Mouse (Mus musculus) lung, adult 2 months (tissue): Measurements from ENCODE around the gene Bspry. TPM values are rescaled to one million over a fixed set of nuclear protein-coding genes. Genes with fewer than 3 reads are reported as not detected.
A peak's percentile ranks its signal among the peaks of the same experiment; 100 is the strongest.

ENCODE experiments used
- DNase-seq: peaks from one replicate; pipeline ENCODE4 v3.0.0; 2022
- H3K4me1 ChIP-seq: fragments of 200-500 bp; 2 replicates; pipeline ENCODE4 v1.6.1; 2011; ENCODE audit warnings: low read length; ENCODE audit not compliant: control insufficient read depth, insufficient read depth
- H3K4me3 ChIP-seq: fragments of 200-500 bp; replicated peaks from 2 replicates; pipeline ENCODE3; 2011; ENCODE audit warnings: low read depth, mild to moderate bottlenecking, control low read depth, low read length; ENCODE audit errors: extremely low read depth
- CTCF ChIP-seq: fragments of 200-500 bp; IDR thresholded peaks from 2 replicates; pipeline ENCODE4 v1.5.1; 2011; ENCODE audit warnings: mild to moderate bottlenecking, low read length, control low read depth; ENCODE audit not compliant: insufficient read depth
- POLR2A ChIP-seq: fragments of 200-500 bp; IDR thresholded peaks from 2 replicates; pipeline ENCODE4 v1.6.1; 2011; ENCODE audit warnings: low read depth, mild to moderate bottlenecking, control low read depth, low read length, borderline replicate concordance; ENCODE audit errors: extremely low read depth
- WGBS: fragments of 180-500 bp; shearing (Covaris S2); methylation state at CpG from one replicate; pipeline ENCODE4 v1.1.7; 2018; 5-methylcytosine and 5-hydroxymethylcytosine counted together
- polyA plus RNA-seq: library from polyadenylated mRNA; depleted of rRNA; stranded (reverse); fragments of >200 nt; gene quantifications from 2 replicates; pipeline ENCODE4 v1.2.3, GENCODE M21; 2012

The Bspry gene
- polyA plus RNA-seq, 1 experiment: 31.0 TPM

DNA sequence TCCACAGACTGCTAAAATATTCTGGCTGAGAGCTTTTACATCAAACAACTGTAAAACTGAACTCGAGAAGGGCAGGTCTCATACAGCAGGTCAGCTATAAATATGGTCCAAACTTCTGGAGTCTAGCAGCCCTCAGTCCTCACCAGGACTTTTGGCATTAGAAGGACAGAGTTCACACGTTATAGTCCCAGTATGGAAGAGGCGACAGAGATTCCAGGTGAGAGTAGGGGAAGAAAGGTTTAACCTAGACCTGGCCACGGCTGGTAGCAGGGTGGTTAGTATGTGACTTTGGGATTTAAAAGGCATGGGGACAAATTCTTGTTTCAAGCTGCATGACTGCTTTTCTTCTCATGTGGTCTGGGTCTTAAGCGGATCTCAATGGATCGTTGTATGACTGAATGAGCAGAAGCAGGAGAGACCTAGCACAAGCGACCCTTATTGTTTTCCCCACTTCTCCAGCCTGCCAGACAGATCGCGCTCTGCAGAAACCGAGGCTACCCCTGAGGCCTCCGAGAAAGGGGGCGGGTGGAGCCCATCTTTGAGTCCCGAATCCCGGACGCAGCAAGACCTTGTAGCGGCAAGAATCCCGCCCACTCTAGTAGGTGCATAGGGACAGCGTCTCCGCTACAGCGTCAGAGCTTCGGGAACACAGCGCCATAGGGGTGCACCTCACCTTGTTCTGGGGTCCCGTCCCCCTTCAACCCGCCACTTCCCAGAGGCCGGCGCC lies 39.4 kb downstream of the Bspry start:
- peak overlapping the region; percentile 69 for H3K4me3 ChIP-seq
- no peak for DNase-seq
- TF ChIP-seq CTCF: no peak
- no peak for TF ChIP-seq POLR2A
- WGBS: 2% methylated on average over 26 of the region's 26 CpGs
- peaks cover 7% of the 10 kb centered on the region; the same call in 1 of the 2 replicates for H3K4me1 ChIP-seq

DNA sequence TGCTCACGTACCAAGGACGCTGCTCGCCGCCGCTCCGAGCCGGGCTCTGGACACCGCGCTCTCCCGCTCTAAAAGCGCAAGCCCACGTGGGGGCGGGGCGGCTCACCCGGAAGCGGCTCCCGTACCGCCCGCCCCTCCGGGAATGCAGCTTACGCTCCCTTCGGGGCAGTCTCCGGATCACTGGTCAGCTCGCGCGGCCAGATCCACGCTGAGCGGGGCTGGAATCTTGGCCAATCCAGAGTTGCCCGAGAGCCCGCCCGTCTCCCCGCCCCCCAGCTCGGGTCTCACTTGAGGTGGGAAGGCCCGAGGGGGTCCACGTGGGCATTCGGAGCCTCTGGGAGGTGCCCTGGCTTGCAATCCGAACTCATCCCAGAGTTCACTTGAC lies 40.0 kb downstream of the Bspry start, which contains the start of gene Alad:
Alad (minus strand) TSS at position 70 of the 385 bp plus-strand sequence.
- Histone ChIP-seq H3K4me3 (peak within 1 kb of the TSS; percentile 69), H3K4me1 (peaks cover 9% of the 10 kb centered on the region; the same call in 1 of the 2 replicates)
- under 1% methylated on average over 37 of the region's 37 CpGs for WGBS
- DNase-seq: peak; percentile 86
- peak; percentile 52; the same call in 1 of the 2 replicates for TF ChIP-seq POLR2A
- TF ChIP-seq CTCF: no peak

DNA sequence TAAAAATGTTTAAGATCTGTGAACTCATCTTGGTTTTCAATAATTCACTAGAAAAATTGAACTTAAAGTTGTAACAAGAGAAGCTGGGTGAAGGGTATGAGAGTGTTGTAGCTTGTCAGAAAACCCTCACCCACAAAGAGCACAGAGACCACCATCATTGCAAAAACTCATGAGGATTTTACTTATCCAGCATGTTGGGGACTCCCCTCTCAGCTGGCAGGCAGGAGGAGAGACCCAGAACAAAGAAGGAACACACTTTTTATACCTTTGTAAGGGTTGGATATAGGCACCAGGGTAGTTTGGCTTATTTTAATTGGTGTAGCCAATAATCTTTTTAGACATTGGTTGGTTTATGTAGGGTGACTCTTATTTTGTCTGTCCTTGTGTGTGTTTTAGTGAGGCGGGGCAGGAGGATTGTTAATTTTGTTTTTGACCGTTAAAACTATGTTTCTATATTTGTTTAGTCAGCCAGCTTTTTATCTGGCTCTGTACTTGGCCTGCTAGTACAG lies 41.1 kb downstream of the Bspry start:
- no peak for DNase-seq
- H3K4me1 ChIP-seq: peaks cover 9% of the 10 kb centered on the region; the same call in 1 of the 2 replicates
- 70% methylated on average over 2 of the region's 2 CpGs for WGBS
- TF ChIP-seq POLR2A: no peak
- TF ChIP-seq CTCF: no peak
- no peak overlapping the region for H3K4me3 ChIP-seq

DNA sequence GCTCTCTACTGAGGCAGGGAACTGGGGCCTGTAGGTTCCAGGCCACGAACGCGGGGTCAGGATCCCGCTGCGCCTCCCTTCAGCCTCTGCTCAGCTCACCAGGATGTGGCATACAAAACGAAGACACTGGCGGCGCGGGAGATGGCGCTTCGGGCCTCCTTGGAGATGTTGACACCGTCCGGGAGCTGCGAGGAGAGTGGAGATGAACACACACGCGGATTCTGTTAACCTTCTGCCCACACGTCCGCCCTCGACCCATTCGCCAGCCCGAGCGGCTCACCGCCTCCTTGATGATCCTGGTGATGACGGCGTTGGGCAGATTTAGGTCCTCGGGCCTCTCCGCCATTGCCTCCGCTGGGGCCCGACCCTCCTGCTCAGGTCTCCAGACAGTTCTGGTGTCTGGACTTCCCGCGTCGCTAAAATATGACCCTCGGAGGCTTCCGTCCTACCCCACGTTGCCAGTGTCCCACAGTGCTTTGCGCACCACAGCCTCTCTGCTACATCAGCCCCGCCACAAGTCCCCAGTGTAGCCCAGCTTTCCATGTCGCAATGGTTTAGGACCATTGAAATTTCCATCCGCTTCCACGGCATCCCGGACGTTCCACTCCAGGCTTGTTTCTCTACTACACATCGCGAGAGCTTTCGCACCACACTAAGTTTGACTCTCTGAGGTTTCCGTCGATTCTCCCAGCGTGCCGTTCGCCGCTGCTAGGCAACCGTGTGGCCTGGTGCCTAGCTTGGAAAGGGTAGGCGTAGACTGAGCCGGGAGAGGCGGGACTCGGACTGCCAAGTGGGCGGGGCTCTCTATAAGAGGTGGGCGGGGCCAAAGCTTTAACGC lies 45.0 kb downstream of the Bspry start, which contains the start of the genes Pole3 and 4933430I17Rik:
Pole3 (minus strand) TSS at position 418 of the 838 bp plus-strand sequence.
4933430I17Rik (plus strand) TSS at position 719 of the 838 bp plus-strand sequence.
- under 1% methylated on average over 59 of the region's 59 CpGs for WGBS
- TF ChIP-seq CTCF (no peak), POLR2A (no peak)

DNA sequence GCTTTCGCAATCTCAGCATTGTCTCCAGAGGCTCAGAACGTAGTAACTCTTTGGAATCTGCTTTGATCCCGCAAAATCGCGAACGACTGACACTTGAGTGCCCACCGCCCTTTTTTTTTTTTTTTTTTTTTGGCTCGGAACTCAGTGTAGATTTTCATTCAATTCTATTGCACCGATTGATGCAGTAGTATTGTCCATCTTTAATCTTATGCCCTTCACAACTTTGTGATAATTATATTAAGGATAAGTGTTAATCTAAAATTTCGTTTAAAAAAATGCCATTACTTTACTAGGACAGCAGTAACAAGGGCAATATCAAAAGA lies 45.6 kb downstream of the Bspry start:
- 2% methylated on average over 10 of the region's 10 CpGs for WGBS
- Histone ChIP-seq H3K4me3 (peak overlapping the region; percentile 10), H3K4me1 (peaks cover 4% of the 10 kb centered on the region; the same call in 1 of the 2 replicates)
- no peak for TF ChIP-seq POLR2A
- TF ChIP-seq CTCF: no peak
- no peak for DNase-seq

More for the DNA sequence above, 45.0 kb downstream of the Bspry start, which contains the start of the genes Pole3 and 4933430I17Rik:
- Histone ChIP-seq H3K4me3 (peak within 1 kb of the TSS; percentile 91), H3K4me1 (peaks cover 4% of the 10 kb centered on the region; the same call in 1 of the 2 replicates)
- peak; percentile 98 for DNase-seq

DNA sequence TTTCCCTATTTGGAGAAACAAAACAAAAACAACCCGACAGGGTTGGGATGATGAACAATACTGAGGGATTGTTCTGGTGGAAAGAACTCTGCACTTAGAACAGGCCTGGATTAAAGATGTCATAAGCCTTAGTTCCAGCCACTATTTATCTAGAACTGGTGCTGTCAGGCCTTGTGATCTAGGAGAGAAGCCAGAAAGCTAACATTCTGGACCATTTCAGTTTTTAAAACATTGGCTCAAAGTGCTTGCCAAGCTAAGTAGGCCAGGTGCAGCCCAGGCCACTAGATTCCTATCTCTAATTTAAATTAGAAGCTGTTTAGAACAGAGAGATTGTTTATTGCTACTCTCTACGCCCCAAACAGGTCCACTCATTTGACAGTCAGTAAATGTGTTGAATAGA lies 46.4 kb downstream of the Bspry start:
- no peak for TF ChIP-seq POLR2A
- no peak for TF ChIP-seq CTCF
- Histone ChIP-seq H3K4me1 (peaks cover 4% of the 10 kb centered on the region), H3K4me3 (no peak overlapping the region)
- DNase-seq: no peak
- 48% methylated on average over 2 of the region's 2 CpGs for WGBS

DNA sequence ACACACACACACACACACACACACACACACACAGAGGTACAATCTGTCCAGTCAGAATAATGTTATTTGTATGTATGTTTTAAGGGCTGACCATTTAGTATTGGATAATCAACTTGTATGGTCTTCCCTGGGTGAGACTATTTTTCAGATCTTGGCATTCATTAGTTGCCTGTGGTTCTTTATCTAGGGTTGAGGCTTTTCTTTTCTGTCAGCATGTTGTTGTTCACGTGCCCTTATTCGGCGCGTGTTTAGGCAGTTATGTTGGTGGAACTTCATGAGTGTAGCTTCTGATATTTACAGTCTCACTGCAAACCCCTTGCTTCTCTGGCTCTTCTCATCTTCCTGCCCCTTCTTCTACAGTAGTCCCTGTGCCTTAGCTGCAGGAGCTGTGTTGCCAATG lies 47.8 kb downstream of the Bspry start:
- H3K4me1 ChIP-seq: peaks cover 4% of the 10 kb centered on the region
- DNase-seq: no peak
- 80% methylated on average over 4 of the region's 4 CpGs for WGBS
- TF ChIP-seq CTCF (no peak), POLR2A (no peak)
- no peak overlapping the region for H3K4me3 ChIP-seq

DNA sequence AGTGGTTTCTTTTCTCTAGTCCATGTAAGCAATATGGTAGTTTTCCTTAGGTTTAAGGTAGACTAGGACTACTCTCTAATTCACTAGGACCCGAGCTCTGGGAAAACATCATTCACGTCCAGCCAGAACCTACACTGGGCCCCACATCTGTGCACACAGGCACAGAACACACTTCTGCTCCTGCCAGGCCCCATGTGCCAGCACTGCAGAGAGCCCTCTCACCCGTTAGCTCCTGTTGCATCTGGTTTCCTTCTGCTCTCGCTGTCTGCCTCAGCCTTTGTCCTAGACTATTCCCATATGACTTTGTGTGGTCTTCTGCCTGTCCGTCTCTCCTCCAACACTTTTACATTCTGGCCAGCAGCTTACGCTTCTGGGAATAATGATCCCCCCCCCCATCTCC lies 53.9 kb downstream of the Bspry start:
- 84% methylated on average over 6 of the region's 6 CpGs for WGBS
- H3K4me1 ChIP-seq: no peaks in the 10 kb centered on the region; the same call in 1 of the 2 replicates

DNA sequence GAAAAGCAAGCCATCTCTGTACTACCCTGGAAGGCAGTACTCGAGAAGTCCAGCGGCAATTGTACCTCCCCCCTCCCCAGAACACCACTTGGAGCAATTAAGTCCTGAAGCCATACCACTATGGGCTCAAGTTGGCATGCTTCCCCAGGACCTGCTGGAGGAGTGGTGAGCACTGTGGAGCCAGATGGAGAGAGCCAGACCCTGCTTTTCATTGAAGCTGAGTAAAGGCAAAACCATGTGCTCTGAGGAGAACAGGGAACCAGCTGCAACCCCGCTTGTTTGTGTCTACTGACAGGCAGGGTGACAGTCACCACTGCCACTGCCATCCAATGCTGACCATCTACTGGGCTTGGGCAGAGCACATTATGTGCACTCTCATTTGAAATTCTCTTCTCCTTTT lies 61.9 kb downstream of the Bspry start:
- WGBS: 77% methylated on average over 3 of the region's 3 CpGs
- no peak for DNase-seq
- TF ChIP-seq POLR2A (no peak), CTCF (no peak)
- Histone ChIP-seq H3K4me1 (no peaks in the 10 kb centered on the region), H3K4me3 (no peak overlapping the region)

More for the DNA sequence above, 53.9 kb downstream of the Bspry start:
- DNase-seq: no peak
- no peak overlapping the region for H3K4me3 ChIP-seq
- no peak for TF ChIP-seq POLR2A
- no peak for TF ChIP-seq CTCF
